Mouse (Mus musculus) left cerebral cortex, postnatal 10 days (tissue): ENCODE measurements at regions not wholly inside any gene's neighbourhood (a gene's known extent, or its start where the extent isn't known, plus 50 kb on each side); places are given as distances from the start of the nearest gene placed in this dataset.

Source experiments
- DNase-seq, 2 experiments: peaks; one replicate each; pipeline ENCODE4 v3.0.0; 2021 to 2022; ENCODE audit warnings: low spot score in 2 of 2, mixed read lengths in 1 of 2; ENCODE audit errors: extremely low spot score in 1 of 2
- intact Hi-C: fragments of 180-260 bp; cut with DNase I; formaldehyde crosslinking; loops from one replicate; pipeline ENCODE4 v1.15.1; 2025

- intact Hi-C loops = no loop called here
- DNase-seq = peak in 1 of 2 experiments; percentile 75
Observed at GRCm38 (mm10) chr17:3248875-3249274, 77.5 kb upstream of the Tiam2 start.

DNA sequence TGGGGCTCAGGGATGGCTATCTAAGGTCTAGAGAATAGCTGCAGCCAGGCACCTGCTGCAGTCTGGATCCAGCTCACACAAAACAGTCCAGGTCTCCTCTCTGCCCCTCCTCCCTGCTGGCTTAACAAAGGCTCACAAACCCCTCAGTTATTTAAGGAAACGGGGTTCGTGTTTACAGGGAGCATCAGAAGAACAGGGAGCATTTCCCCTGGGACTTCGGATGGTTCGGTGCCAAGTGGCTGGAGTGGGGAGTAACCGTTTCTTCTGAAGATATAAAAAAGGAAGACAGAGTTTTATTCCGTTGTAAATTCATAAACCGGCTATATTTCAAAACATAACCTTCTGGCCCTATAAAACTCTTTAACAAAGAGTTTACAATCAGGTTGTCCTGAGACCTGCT lies 77.1 kb upstream of the Tiam2 start:
- intact Hi-C loops = no loop called here
- DNase-seq = peak in 1 of 2 experiments; percentile 79

DNA sequence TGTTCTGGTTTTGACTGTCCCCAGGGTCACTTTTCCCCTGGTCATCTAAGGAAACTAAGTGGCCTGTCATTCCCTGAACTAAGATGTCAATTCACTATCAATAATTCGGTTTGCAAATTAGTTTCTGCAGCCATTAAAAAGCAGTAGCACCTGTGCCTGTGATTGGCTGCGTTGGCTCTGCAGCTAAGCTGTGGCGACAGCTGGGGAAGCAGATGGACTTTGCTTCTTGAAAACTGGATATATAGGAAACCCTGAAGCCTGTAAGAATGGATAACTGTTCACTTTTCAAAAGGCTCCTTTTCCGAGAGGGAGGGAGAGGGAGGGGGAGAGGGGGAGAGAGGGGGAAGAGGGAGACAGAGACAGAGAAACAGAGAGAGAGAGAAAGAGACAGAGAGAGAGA lies 75.2 kb upstream of the Tiam2 start:
- intact Hi-C loops = no loop called here
- DNase-seq = no peak

GRCm38 (mm10) chr17:3251966-3252365 lies 74.4 kb upstream of the Tiam2 start:
- no peak for DNase-seq
- intact Hi-C loops = no loop called here

DNA sequence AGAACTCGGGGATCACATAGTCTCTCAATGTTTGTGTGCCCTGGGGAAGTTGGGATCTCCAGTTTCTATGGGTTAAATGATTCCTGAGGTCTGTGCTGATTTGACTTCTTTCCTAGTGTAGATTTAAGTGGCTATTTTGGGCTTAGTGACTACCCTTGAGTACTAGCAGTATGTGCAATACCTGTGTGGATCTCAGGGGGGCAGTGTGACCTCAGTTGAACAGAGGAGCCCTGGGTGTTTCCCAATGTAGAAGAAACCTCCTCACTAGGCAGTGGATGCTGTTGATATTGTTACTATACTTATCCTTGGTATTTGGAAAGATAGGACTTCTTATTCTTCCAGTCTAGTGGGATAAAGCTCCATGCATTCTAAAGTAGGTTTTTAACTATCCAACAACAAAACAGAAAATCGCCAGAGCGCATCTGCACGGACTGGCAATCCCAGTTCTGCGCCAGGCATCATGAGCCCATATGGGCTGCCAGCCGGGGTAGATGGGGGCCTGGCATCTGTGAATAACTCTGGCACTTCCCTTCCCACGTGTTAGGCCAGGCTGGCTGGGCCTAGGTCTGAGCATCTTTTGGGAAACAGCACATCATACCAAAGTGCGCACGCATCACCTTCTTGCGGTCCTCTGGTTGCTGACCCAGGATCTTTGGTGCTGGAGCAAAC lies 72.7 kb upstream of the Tiam2 start:
- peak in 1 of 2 experiments; percentile 75 for DNase-seq
- intact Hi-C loops = no loop called here

DNA sequence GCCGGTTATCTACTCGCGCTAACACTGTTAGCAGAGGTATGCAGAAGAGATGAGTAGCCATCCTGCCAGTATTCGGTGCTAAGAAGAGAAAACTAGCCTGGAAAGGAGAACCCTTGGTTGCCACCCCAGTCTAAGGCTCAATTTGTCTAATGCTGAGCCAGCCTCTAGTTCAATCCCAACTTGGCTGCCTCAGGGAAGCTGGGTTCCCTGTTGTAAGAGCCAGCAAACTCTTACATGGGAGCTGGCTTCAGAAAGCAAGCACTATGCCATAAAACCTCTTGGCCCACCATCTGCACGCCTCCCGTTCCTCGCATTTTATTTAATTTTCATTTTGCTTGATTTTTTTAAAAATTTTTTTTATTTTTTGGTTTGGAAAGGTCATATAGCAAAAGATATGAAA lies 69.6 kb upstream of the Tiam2 start:
- no peak for DNase-seq
- intact Hi-C loops = no loop called here

- intact Hi-C loops = no loop called here
- DNase-seq = no peak
Observed at GRCm38 (mm10) chr17:3258811-3259510, 67.4 kb upstream of the Tiam2 start.

GRCm38 (mm10) chr17:3260796-3261195 lies 65.6 kb upstream of the Tiam2 start:
- no peak for DNase-seq
- intact Hi-C loops = no loop called here

- intact Hi-C loops = loop anchor here (5.0 kb wide), 1 partner anchor 174 kb away; no protein-coding TSS in a partner anchor
- peak; percentile 86 to 89 for DNase-seq
Observed at GRCm38 (mm10) chr17:3273108-3274091, 53.0 kb upstream of the Tiam2 start.

DNA sequence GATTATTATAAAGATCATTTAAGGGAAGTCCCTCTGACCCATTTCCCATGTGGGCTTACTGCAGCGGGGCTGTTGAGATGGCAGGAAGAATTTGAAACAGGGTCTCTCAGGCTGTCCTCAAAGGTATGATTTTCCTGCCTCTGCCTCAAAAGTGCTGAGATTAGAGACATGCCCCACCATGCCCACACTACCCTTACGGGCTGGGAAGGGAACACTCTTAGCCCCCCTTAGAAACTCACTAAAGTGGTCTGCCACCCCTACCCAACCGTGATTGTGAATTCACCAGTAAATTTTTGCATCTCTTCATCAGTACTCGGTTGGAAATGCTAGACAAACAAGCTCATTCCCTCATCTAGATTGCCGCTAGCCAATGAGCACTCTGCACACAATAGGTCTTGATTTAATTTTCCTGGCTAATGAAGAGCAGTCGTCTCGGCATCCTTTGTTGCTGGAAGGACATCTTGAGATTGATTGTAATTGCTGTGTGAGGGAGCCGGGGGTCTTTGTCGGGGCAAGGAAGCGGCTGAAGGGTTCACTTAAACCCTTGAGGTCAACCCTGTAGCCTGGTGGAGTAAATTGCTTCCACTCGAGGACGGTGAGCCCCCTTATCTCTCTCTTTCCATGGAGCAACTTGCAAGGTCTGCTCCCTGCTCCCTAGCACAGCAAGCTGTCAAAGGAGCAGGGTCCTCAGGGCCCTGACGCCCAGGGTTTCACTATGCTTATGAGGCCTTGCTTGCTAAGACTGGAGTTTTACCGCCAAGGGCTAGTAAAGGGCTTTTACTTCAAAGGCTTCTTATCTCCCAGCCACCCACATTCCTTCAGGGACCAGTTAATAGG lies 51.7 kb upstream of the Tiam2 start:
- DNase-seq = no peak
- intact Hi-C loops = loop anchor here (5.0 kb wide), 1 partner anchor 173 kb away; no protein-coding TSS in a partner anchor
